Mouse (Mus musculus) hindbrain, postnatal 0 days (tissue): Measurements from ENCODE around the gene Scamp5. TPM values are rescaled to one million over a fixed set of nuclear protein-coding genes. Genes with fewer than 3 reads are reported as not detected.
"Not testable (repeated sequence)": the region's sequence is repeated elsewhere in the genome, so short reads cannot be mapped to it uniquely, and the experiment has no call there.

Source experiments
- ATAC-seq: fragments of 200-750 bp; cut with Nextera tagmentation; 2 replicates; pipeline ENCODE4 v1.8.0; 2017; ENCODE audit warnings: mild to moderate bottlenecking, moderate TSS enrichment, moderate library complexity
- DNase-seq: peaks from one replicate; pipeline ENCODE4 v3.0.0-alpha.2; 2015; ENCODE audit warnings: low spot score
- H3K27ac ChIP-seq: fragments of 300-500 bp; sonication (generic); 2 replicates; pipeline ENCODE4 v1.5.1; 2014; ENCODE audit warnings: mild to moderate bottlenecking
- H3K27me3 ChIP-seq: fragments of 300-500 bp; sonication (generic); 2 replicates; pipeline ENCODE4 v1.6.1; 2014; ENCODE audit warnings: low read length, mixed read lengths; ENCODE audit not compliant: insufficient read depth
- H3K36me3 ChIP-seq: fragments of 300-500 bp; sonication (generic); 2 replicates; pipeline ENCODE4 v1.6.1; 2014; ENCODE audit warnings: low read length, mixed read lengths; ENCODE audit not compliant: insufficient read depth
- H3K4me1 ChIP-seq: fragments of 300-500 bp; sonication (generic); 2 replicates; pipeline ENCODE4 v1.6.1; 2014; ENCODE audit warnings: antibody characterized with exemption, low read length, mixed read lengths; ENCODE audit not compliant: insufficient read depth
- H3K4me2 ChIP-seq: fragments of 300-500 bp; sonication (generic); 2 replicates; pipeline ENCODE4 v1.6.1; 2014; ENCODE audit warnings: low read depth, mild to moderate bottlenecking, low read length, moderate library complexity, mixed read lengths
- H3K4me3 ChIP-seq: fragments of 300-500 bp; sonication (generic); 2 replicates; pipeline ENCODE4 v1.5.1; 2014; ENCODE audit warnings: low read length
- H3K9ac ChIP-seq: fragments of 300-500 bp; sonication (generic); replicated peaks from 2 replicates; pipeline ENCODE4 v1.6.1; 2014; ENCODE audit warnings: mild to moderate bottlenecking, low read length, moderate library complexity, mixed read lengths
- H3K9me3 ChIP-seq: fragments of 300-500 bp; sonication (generic); 2 replicates; pipeline ENCODE4 v1.6.1; 2016; ENCODE audit warnings: low read length, mixed read lengths
- CTCF ChIP-seq: IDR thresholded peaks from 2 replicates; pipeline ENCODE4 v1.5.1; 2016; ENCODE audit warnings: antibody characterized with exemption, control low read depth, low read depth
- WGBS: fragments of 180-500 bp; shearing (Covaris S2); extraction: QIAGEN DNeasy Blood & Tissue Kit; methylation state at CpG from one replicate; pipeline ENCODE4 v1.1.7; 2014; 5-methylcytosine and 5-hydroxymethylcytosine counted together
- polyA plus RNA-seq: library from polyadenylated mRNA; unstranded; fragments of >200 nt; fragmentation: Nextera tagmentation; extraction: Ambion mirVana; gene quantifications from 2 replicates; pipeline ENCODE4 v1.2.1, GENCODE M21; 2015
- total RNA-seq: library from RNA; depleted of rRNA; stranded (reverse); fragments of >200 nt; gene quantifications from 2 replicates; pipeline ENCODE4 v1.2.3, GENCODE M21; 2014

The Scamp5 gene
- total and polyA plus RNA-seq, 2 experiments from 2014 or later, result 163 to 375 TPM

- Histone ChIP-seq H3K4me1 (peaks cover 11% of the 10 kb centered on the region; the same call in 1 of the 2 replicates), H3K36me3 (no peaks in the 10 kb centered on the region), H3K9ac (no peak overlapping the region), H3K4me2 (no peak overlapping the region), H3K27ac (peak overlapping the region; percentile 71), H3K27me3 (no peaks in the 10 kb centered on the region), H3K4me3 (no peak overlapping the region), H3K9me3 (no peaks in the 10 kb centered on the region)
- peak; percentile 88 for TF ChIP-seq CTCF
- 8% methylated on average over 11 of the region's 11 CpGs for WGBS
- ATAC-seq (peak; percentile 74), DNase-seq (peak; percentile 91)
Measured at GRCm38 (mm10) chr9:57433097-57434032, 34.5 kb downstream of the Scamp5 start.

DNA sequence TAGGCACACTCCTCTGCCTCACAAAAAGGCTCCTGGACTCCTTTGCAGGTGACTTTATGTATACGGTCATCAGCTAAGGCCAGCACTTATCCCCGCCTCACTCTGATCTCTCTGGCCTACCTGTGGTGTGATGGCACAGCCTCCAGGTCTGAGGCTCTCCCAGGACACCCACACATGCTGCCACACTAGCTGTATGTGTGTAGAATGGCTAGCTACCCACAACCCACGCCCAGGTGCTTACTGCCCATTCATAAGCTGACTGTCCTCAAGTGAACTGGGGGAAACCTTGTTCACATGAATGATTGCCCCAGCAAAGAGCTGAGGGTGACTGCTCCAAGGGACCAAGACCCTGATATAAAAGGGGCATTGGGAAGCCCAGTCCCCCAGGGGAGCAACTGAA lies 35.4 kb downstream of the Scamp5 start:
- no peak for TF ChIP-seq CTCF
- Histone ChIP-seq H3K9ac (no peak overlapping the region), H3K36me3 (no peaks in the 10 kb centered on the region), H3K4me3 (no peak overlapping the region), H3K9me3 (no peaks in the 10 kb centered on the region), H3K27ac (peak overlapping the region; percentile 71; the same call in 1 of the 2 replicates), H3K27me3 (no peaks in the 10 kb centered on the region), H3K4me2 (no peak overlapping the region), H3K4me1 (peaks cover 11% of the 10 kb centered on the region; the same call in 1 of the 2 replicates)
- no peak for DNase-seq
- WGBS, result 86% methylated on average over 3 of the region's 3 CpGs
- ATAC-seq, result no peak

DNA sequence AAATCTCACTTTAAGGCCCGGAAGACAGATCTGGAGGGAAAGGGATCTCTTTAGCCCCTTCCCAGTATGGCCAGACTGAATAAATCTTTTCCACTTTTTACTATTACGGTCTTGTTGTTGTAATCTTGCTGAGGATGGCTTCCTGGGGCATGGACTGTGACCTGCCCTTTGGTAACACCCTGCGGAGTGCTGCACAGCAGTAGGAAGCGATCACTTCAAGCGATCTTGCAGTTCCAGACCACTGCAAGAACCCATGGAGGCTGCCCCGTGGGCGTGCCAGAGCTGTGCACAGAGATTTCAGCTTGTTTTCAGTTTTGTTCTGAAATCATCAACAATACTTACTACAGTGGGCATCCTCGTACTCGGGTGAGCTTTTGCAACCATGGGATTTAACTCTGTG lies 36.7 kb downstream of the Scamp5 start:
- no peak overlapping the region for H3K9ac ChIP-seq
- no peaks in the 10 kb centered on the region for H3K9me3 ChIP-seq
- DNase-seq, result no peak
- no peak overlapping the region for H3K4me2 ChIP-seq
- WGBS, result 29% methylated on average over 9 of the region's 9 CpGs
- H3K36me3 ChIP-seq, result no peaks in the 10 kb centered on the region
- TF ChIP-seq CTCF, result no peak
- no peaks in the 10 kb centered on the region for H3K27me3 ChIP-seq
- H3K4me3 ChIP-seq, result no peak overlapping the region
- H3K4me1 ChIP-seq, result peaks cover 11% of the 10 kb centered on the region; the same call in 1 of the 2 replicates
- ATAC-seq, result no peak
- H3K27ac ChIP-seq, result no peak overlapping the region

- H3K9me3 ChIP-seq, result no peaks in the 10 kb centered on the region
- H3K9ac ChIP-seq, result no peak overlapping the region
- H3K4me2 ChIP-seq, result no peak overlapping the region
- TF ChIP-seq CTCF, result no peak
- no peaks in the 10 kb centered on the region for H3K27me3 ChIP-seq
- H3K4me1 ChIP-seq, result peaks cover 9% of the 10 kb centered on the region; the same call in 1 of the 2 replicates
- no peaks in the 10 kb centered on the region for H3K36me3 ChIP-seq
- H3K4me3 ChIP-seq, result no peak overlapping the region
- 58% methylated on average over 4 of the region's 4 CpGs for WGBS
- ATAC-seq, result no peak
- DNase-seq, result no peak
- no peak overlapping the region for H3K27ac ChIP-seq
Measured at GRCm38 (mm10) chr9:57428391-57428790, 39.5 kb downstream of the Scamp5 start.

GRCm38 (mm10) chr9:57427937-57428336 lies 39.9 kb downstream of the Scamp5 start:
- Histone ChIP-seq H3K27me3 (no peaks in the 10 kb centered on the region), H3K27ac (no peak overlapping the region), H3K9me3 (no peaks in the 10 kb centered on the region), H3K4me2 (no peak overlapping the region), H3K4me1 (peaks cover 5% of the 10 kb centered on the region; the same call in 1 of the 2 replicates), H3K36me3 (no peaks in the 10 kb centered on the region), H3K4me3 (no peak overlapping the region), H3K9ac (no peak overlapping the region)
- WGBS, result 83% methylated on average over 4 of the region's 4 CpGs
- DNase-seq (no peak), ATAC-seq (no peak)
- no peak for TF ChIP-seq CTCF

DNA sequence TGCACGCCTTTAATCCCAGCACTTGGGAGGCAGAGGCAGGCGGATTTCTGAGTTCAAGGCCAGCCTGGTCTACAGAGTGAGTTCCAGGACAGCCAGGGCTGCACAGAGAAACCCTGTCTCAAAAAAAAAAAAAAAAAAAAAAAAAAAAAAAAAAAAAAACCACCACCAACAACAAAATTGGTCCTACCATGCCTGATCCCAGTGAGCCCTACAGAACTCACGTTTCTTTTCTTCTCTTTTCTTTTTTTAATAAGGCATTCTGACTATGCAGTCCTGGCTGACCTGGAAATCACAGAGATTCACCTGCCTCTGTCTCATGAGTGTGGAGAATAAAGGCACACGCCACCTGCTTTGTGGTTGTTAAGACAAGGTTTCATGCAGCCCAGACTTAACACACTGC lies 40.7 kb downstream of the Scamp5 start:
- 92% methylated on average over 4 of the region's 4 CpGs for WGBS
- H3K9ac ChIP-seq, H3K27ac ChIP-seq, H3K4me3 ChIP-seq, ATAC-seq, H3K4me1 ChIP-seq, H3K9me3 ChIP-seq, H3K36me3 ChIP-seq, H3K27me3 ChIP-seq, DNase-seq, H3K4me2 ChIP-seq: not testable (repeated sequence)

DNA sequence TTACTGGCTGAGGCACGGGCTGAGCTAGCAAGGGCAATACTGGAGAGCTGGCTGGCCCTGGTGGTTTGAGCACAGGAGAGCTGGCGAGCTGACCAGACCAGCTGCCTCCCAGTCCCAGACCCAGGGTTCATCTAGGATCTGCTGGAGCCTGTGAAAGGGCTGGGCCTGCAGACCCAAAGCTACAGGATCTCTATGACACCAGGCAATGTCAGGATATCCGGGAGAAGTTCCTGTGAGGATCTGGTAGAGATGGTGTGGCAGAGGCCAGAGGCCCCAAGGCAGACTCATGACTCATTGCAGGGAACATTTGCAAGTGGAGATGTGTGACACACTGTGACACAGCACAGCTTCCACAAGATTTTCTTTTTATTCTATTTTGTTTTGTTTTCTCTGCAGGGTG lies 42.7 kb downstream of the Scamp5 start:
- no peak overlapping the region for H3K4me2 ChIP-seq
- H3K27me3 ChIP-seq, result no peaks in the 10 kb centered on the region
- ATAC-seq, result no peak
- H3K9ac ChIP-seq, result no peak overlapping the region
- no peak overlapping the region for H3K27ac ChIP-seq
- no peak for DNase-seq
- TF ChIP-seq CTCF, result no peak
- H3K9me3 ChIP-seq, result no peaks in the 10 kb centered on the region
- no peak overlapping the region for H3K4me3 ChIP-seq
- peaks cover 9% of the 10 kb centered on the region; the same call in 1 of the 2 replicates for H3K4me1 ChIP-seq
- 84% methylated on average over 3 of the region's 3 CpGs for WGBS
- H3K36me3 ChIP-seq, result no peaks in the 10 kb centered on the region
